Mouse (Mus musculus) heart, postnatal 0 days (tissue): Measurements from ENCODE around the gene Kmo.

Experiments
- CTCF ChIP-seq: IDR thresholded peaks from 2 replicates; pipeline ENCODE4 v1.5.1; 2016; ENCODE audit warnings: antibody characterized with exemption, control low read depth, low read depth
- EP300 ChIP-seq: IDR thresholded peaks from 2 replicates; pipeline ENCODE4 v1.6.1; 2016; ENCODE audit warnings: antibody characterized with exemption, low read depth

DNA sequence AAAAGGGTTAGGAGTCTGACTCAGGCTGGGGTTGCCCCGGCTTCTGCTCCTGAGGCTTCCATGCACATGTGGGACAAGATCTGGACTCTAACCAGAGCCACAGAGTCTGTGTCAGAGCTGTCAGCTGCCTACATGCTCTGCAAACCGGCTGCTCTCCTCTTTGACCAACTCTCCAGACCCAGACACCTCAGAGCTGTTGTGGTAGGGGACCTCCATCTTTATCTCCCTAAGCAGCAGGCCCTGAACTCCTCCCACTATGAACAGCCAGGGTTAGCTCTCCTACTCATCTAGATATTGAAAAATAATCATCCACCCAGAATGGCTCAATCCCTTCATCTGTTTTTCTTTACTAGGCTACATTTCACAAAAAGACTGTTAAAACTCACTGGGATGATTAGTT, 34.9 kb upstream of the Kmo start:
- no peak for TF ChIP-seq CTCF
- TF ChIP-seq EP300: no peak
